Mouse (Mus musculus) CD8-positive naive resting alpha-beta T cell, adult 57 days (primary cell): Measurements from ENCODE around the gene Ywhae. TPM values are rescaled to one million over a fixed set of nuclear protein-coding genes. Genes with fewer than 3 reads are reported as not detected.

Source experiments
- total RNA-seq: library from RNA; stranded (reverse); gene quantifications from one replicate; pipeline ENCODE4 v1.2.4, GENCODE M21; 2023

The Ywhae gene
- total RNA-seq, result 159 TPM

GRCm38 (mm10) chr11:75732434-75733226, at the start of gene Ywhae:
Gene Ywhae (plus strand): TSS chr11:75732869.

GRCm38 (mm10) chr11:75796029-75796445, 63.4 kb downstream of the Ywhae start, which contains the start of gene Doc2b:
Gene Doc2b (minus strand): TSS chr11:75796049.

Other genes starting within 250 kb of the Ywhae start
- gene Prpf8, start 246.1 kb upstream of the Ywhae start, total RNA-seq, result 197 TPM
- gene Rilp, start 222.8 kb upstream of the Ywhae start, total RNA-seq, result 0.58 TPM
- gene Scarf1, start 219.3 kb upstream of the Ywhae start, total RNA-seq, result not detected
- 98.9 TPM for gene Slc43a2, start 201.2 kb upstream of the Ywhae start, total RNA-seq
- 170 TPM for gene Pitpna, start 144.8 kb upstream of the Ywhae start, total RNA-seq
- 98.2 TPM for gene Inpp5k, start 101.9 kb upstream of the Ywhae start, total RNA-seq
- gene Myo1c, start 82.4 kb upstream of the Ywhae start, total RNA-seq, result 29.1 TPM
- 54.4 TPM for gene Crk, start 53.6 kb upstream of the Ywhae start, total RNA-seq
- gene Doc2b, start 63.2 kb downstream of the Ywhae start, total RNA-seq, result not detected
- gene Rph3al, start 205.6 kb downstream of the Ywhae start, total RNA-seq, result 14.9 TPM